12 mouse cellular contexts compared by ENCODE assay signal in the genomic region with DNA sequence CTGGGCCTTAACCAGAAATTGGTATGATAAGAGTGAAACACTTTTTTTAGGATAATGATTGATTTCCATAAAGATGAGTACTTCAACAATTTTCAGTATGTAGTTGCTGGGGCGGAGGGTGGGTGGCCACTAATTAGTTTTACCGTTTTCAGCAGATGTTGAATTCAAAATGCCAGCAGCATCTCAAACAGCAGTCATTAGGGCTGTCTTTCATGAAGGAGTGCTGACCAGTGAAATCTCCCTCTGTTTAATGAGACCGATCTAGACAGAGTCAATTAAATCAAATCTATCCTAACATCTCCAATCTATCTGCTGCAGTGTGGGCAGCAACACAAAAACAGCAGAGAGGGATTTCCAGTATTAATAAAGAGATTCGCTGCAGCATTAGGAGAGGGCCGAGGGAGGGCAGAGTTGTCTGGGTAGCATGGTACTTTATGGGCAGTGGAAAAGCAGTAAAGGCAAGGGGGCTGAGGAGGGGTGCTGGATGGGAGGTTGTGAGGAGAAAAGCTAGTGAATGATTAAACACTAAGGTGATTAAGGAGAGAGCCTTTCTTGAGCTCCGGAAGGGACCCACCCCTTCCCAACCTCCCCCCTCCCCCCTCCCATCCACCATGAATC. TPM values are rescaled to one million over a fixed set of nuclear protein-coding genes. Genes with fewer than 3 reads are reported as not detected.
A peak's percentile ranks its signal among the peaks of the same experiment; 100 is the strongest.
DNase-seq lines count a peak whose midpoint lies in the region; ATAC-seq lines count a peak whose summit lies in the region.
"Had no signal": no experiment of that assay in that cellular context is flagged by ENCODE, and none has a peak within 500 bp of the region (broad histone marks: within the 10 kb centered on the region; RNA-seq: fewer than 3 reads in every experiment).

No protein-coding gene starts in this region.

- peak; percentile 12 for DNase-seq in right cerebral cortex, postnatal 25 days
- DNase-seq in right cerebral cortex, postnatal 14 days: no peak
- DNase-seq in forebrain, embryonic 10.5 days (ENCODE audit: extremely low spot score, low spot score): peak; percentile 44
- DNase-seq in layer of hippocampus, postnatal 10 days (ENCODE audit: low spot score in 2 of 2): peak; percentile 8 to 24
- DNase-seq in frontal cortex, adult 2 months (ENCODE audit: extremely low spot score in 1 of 2, low spot score in 1 of 2): no peak
- no peak for DNase-seq in ovary, postnatal 10 days (ENCODE audit: low spot score)
- DNase-seq: kidney, adult 11 months had no signal

- H3K9me3 ChIP-seq in forebrain, embryonic 10.5 days: no peaks in the 10 kb centered on the region
- H3K9me3 ChIP-seq: liver, embryonic 12.5 days had no signal

- H3K4me1 ChIP-seq in forebrain, embryonic 10.5 days: peaks cover 40% of the 10 kb centered on the region
- H3K4me1 ChIP-seq: liver, embryonic 12.5 days had no signal

- WGBS in forebrain, embryonic 10.5 days: 10% methylated on average over 6 of the region's 6 CpGs

- ATAC-seq in inflammation-experienced regulatory T-cells, adult 6 months: no peak
- ATAC-seq: liver, embryonic 12.5 days had no signal

- H3K27ac ChIP-seq in forebrain, embryonic 10.5 days: no peak overlapping the region
- H3K27ac ChIP-seq: liver, embryonic 12.5 days had no signal

- H3K27me3 ChIP-seq in forebrain, embryonic 10.5 days (ENCODE audit: poor library complexity, severe bottlenecking): peaks cover 37% of the 10 kb centered on the region

- no peaks in the 10 kb centered on the region for H3K36me3 ChIP-seq in forebrain, embryonic 10.5 days (replicated peaks)
- H3K36me3 ChIP-seq: liver, embryonic 12.5 days had no signal

- H3K4me3 ChIP-seq in forebrain, embryonic 10.5 days: peak overlapping the region; percentile 60
- H3K4me3 ChIP-seq: liver, embryonic 12.5 days; megakaryocyte, embryonic 14.5 days had no signal

RNA-seq across cellular contexts. Expression of gene Slitrk1, which starts 4.5 kb away (rescaled TPM):
- 1.9 and 2.2 TPM in 2 replicates for polyA plus RNA-seq in forebrain, embryonic 10.5 days (2016; fragmentation: Nextera tagmentation; extraction: Ambion mirVana)
- total RNA-seq in layer of hippocampus, postnatal 10 days (2021): 10 to 100 TPM; 55.0 TPM
- polyA plus RNA-seq in frontal cortex, adult 2 months (2012; rRNA removed): 32.2 and 36.3 TPM in 2 replicates
- not detected for polyA plus RNA-seq in inflammation-experienced regulatory T-cells, adult 6 months (2017; shearing (Covaris generic))
- total RNA-seq: MEL had no signal
- polyA plus RNA-seq: spleen, adult 2 months had no signal

Comparison
In these comparisons a context has a peak if more than half of its experiments do, and no peak if none do; other contexts are left out.
1. DNase-seq: peak in right cerebral cortex, postnatal 25 days (single experiment), forebrain, embryonic 10.5 days (single experiment) and layer of hippocampus, postnatal 10 days (2 of 2); none in right cerebral cortex, postnatal 14 days (single experiment), frontal cortex, adult 2 months (0 of 2) and ovary, postnatal 10 days (single experiment).
2. RNA of gene Slitrk1, which starts 4.5 kb away (polyA plus RNA-seq): 32.2 to 36.3 TPM in frontal cortex, adult 2 months; 1.9 to 2.2 TPM in forebrain, embryonic 10.5 days and not detected in inflammation-experienced regulatory T-cells, adult 6 months; every median in the first group is over 10 times any median in the second.